Mouse (Mus musculus): ENCODE results near the gene Slco2b1. TPM values are rescaled to one million over a fixed set of nuclear protein-coding genes. Genes with fewer than 3 reads are reported as not detected.

Slco2b1 gene
- polyA plus RNA-seq, 1 experiment from 2014 or later = 7.7 TPM

GRCm38 (mm10) chr7:99642078-99642477, 69.1 kb downstream of the Slco2b1 start:
- Histone ChIP-seq H3K9me3 (ENCODE audit: control insufficient read depth, low read length) (no peaks in the 10 kb centered on the region), H3K9ac (no peak overlapping the region), H3K27ac (no peak overlapping the region), H3K4me3 (replicated peaks; ENCODE audit: low read length) (no peak overlapping the region), H3K27me3 (ENCODE audit: control insufficient read depth, insufficient read depth, low read length) (no peaks in the 10 kb centered on the region), H3K36me3 (replicated peaks; ENCODE audit: control insufficient read depth, insufficient read depth) (no peaks in the 10 kb centered on the region), H3K4me2 (replicated peaks) (no peak overlapping the region), H3K4me1 (replicated peaks; ENCODE audit: control insufficient read depth, insufficient read depth, low read length) (no peaks in the 10 kb centered on the region)
- no peak for DNase-seq (ENCODE audit: low spot score)
- ATAC-seq (ENCODE audit: low FRiP score) = no peak
- WGBS = 69% methylated on average over 3 of the region's 3 CpGs

- WGBS = 38% methylated on average over 4 of the region's 4 CpGs
- DNase-seq (ENCODE audit: low spot score) (no peak), ATAC-seq (ENCODE audit: low FRiP score) (no peak)
- Histone ChIP-seq H3K36me3 (replicated peaks; ENCODE audit: control insufficient read depth, insufficient read depth) (no peaks in the 10 kb centered on the region), H3K4me3 (replicated peaks; ENCODE audit: low read length) (no peak overlapping the region), H3K4me1 (replicated peaks; ENCODE audit: control insufficient read depth, insufficient read depth, low read length) (no peaks in the 10 kb centered on the region), H3K27me3 (ENCODE audit: control insufficient read depth, insufficient read depth, low read length) (no peaks in the 10 kb centered on the region), H3K4me2 (replicated peaks) (no peak overlapping the region), H3K9ac (no peak overlapping the region), H3K27ac (no peak overlapping the region), H3K9me3 (ENCODE audit: control insufficient read depth, low read length) (no peaks in the 10 kb centered on the region)
Measured at GRCm38 (mm10) chr7:99641245-99641644, 69.9 kb downstream of the Slco2b1 start.

GRCm38 (mm10) chr7:99633966-99634665, 77.0 kb downstream of the Slco2b1 start:
- H3K36me3 ChIP-seq (replicated peaks; ENCODE audit: control insufficient read depth, insufficient read depth) = no peaks in the 10 kb centered on the region
- no peaks in the 10 kb centered on the region for H3K9me3 ChIP-seq (ENCODE audit: control insufficient read depth, low read length)
- no peak overlapping the region for H3K4me2 ChIP-seq (replicated peaks)
- no peak for ATAC-seq (ENCODE audit: low FRiP score)
- no peak for DNase-seq (ENCODE audit: low spot score)
- no peak overlapping the region for H3K4me3 ChIP-seq (replicated peaks; ENCODE audit: low read length)
- H3K27ac ChIP-seq = no peak overlapping the region
- H3K9ac ChIP-seq = no peak overlapping the region
- H3K27me3 ChIP-seq (ENCODE audit: control insufficient read depth, insufficient read depth, low read length) = no peaks in the 10 kb centered on the region
- WGBS = 85% methylated on average over 8 of the region's 8 CpGs
- H3K4me1 ChIP-seq (replicated peaks; ENCODE audit: control insufficient read depth, insufficient read depth, low read length) = no peaks in the 10 kb centered on the region

GRCm38 (mm10) chr7:99632286-99632685, 78.9 kb downstream of the Slco2b1 start:
- no peak overlapping the region for H3K4me3 ChIP-seq (replicated peaks; ENCODE audit: low read length)
- no peak overlapping the region for H3K9ac ChIP-seq
- 22% methylated on average over 6 of the region's 6 CpGs for WGBS
- H3K4me2 ChIP-seq (replicated peaks) = no peak overlapping the region
- no peaks in the 10 kb centered on the region for H3K9me3 ChIP-seq (ENCODE audit: control insufficient read depth, low read length)
- H3K4me1 ChIP-seq (replicated peaks; ENCODE audit: control insufficient read depth, insufficient read depth, low read length) = 0 out of 2 replicates have a peak, but pooled peaks cover 1% of the 10 kb centered on the region
- H3K27ac ChIP-seq = no peak overlapping the region
- ATAC-seq (ENCODE audit: low FRiP score) (no peak), DNase-seq (ENCODE audit: low spot score) (no peak)
- no peaks in the 10 kb centered on the region for H3K36me3 ChIP-seq (replicated peaks; ENCODE audit: control insufficient read depth, insufficient read depth)
- peaks cover 14% of the 10 kb centered on the region for H3K27me3 ChIP-seq (ENCODE audit: control insufficient read depth, insufficient read depth, low read length)

GRCm38 (mm10) chr7:99627366-99627765, 83.8 kb downstream of the Slco2b1 start:
- peak overlapping the region; percentile 49; the same call in 1 of the 2 replicates for H3K4me3 ChIP-seq (replicated peaks; ENCODE audit: low read length)
- DNase-seq (ENCODE audit: low spot score) (no peak), ATAC-seq (ENCODE audit: low FRiP score) (no peak)
- no peaks in the 10 kb centered on the region for H3K36me3 ChIP-seq (replicated peaks; ENCODE audit: control insufficient read depth, insufficient read depth)
- H3K9ac ChIP-seq = no peak overlapping the region
- peak overlapping the region; percentile 83 for H3K4me2 ChIP-seq (replicated peaks)
- 9% methylated on average over 7 of the region's 7 CpGs for WGBS
- H3K27me3 ChIP-seq (ENCODE audit: control insufficient read depth, insufficient read depth, low read length) = peaks cover 28% of the 10 kb centered on the region
- no peaks in the 10 kb centered on the region for H3K9me3 ChIP-seq (ENCODE audit: control insufficient read depth, low read length)
- peaks cover 15% of the 10 kb centered on the region for H3K4me1 ChIP-seq (replicated peaks; ENCODE audit: control insufficient read depth, insufficient read depth, low read length)
- H3K27ac ChIP-seq = no peak overlapping the region

- no peak within 1 kb of the TSS for H3K27ac ChIP-seq
Measured at GRCm38 (mm10) chr7:99626376-99627270, 84.5 kb downstream of the Slco2b1 start, which contains the start of gene Tpbgl. TSS of gene Tpbgl (minus strand) at chr7:99627103.

GRCm38 (mm10) chr7:99625722-99626375, 85.3 kb downstream of the Slco2b1 start:
- no peaks in the 10 kb centered on the region for H3K36me3 ChIP-seq (replicated peaks; ENCODE audit: control insufficient read depth, insufficient read depth)
- no peaks in the 10 kb centered on the region for H3K9me3 ChIP-seq (ENCODE audit: control insufficient read depth, low read length)
- H3K4me3 ChIP-seq (replicated peaks; ENCODE audit: low read length) = peak overlapping the region; percentile 49
- ATAC-seq (ENCODE audit: low FRiP score) (peak; percentile 91), DNase-seq (ENCODE audit: low spot score) (peak; percentile 86)
- under 1% methylated on average over 75 of the region's 81 CpGs for WGBS
- peak overlapping the region; percentile 83 for H3K4me2 ChIP-seq (replicated peaks)
- peaks cover 15% of the 10 kb centered on the region for H3K4me1 ChIP-seq (replicated peaks; ENCODE audit: control insufficient read depth, insufficient read depth, low read length)
- no peak overlapping the region for H3K27ac ChIP-seq
- peaks cover 32% of the 10 kb centered on the region for H3K27me3 ChIP-seq (ENCODE audit: control insufficient read depth, insufficient read depth, low read length)
- peak overlapping the region; percentile 62 for H3K9ac ChIP-seq

More at GRCm38 (mm10) chr7:99626376-99627270, 84.5 kb downstream of the Slco2b1 start, which contains the start of gene Tpbgl:
- H3K4me1 ChIP-seq (replicated peaks; ENCODE audit: control insufficient read depth, insufficient read depth, low read length) = peaks cover 15% of the 10 kb centered on the region
- peak within 1 kb of the TSS; percentile 83 for H3K4me2 ChIP-seq (replicated peaks)
- H3K9me3 ChIP-seq (ENCODE audit: control insufficient read depth, low read length) = no peaks in the 10 kb centered on the region
- no peak for DNase-seq (ENCODE audit: low spot score)
- WGBS = under 1% methylated on average over 79 of the region's 83 CpGs
- H3K36me3 ChIP-seq (replicated peaks; ENCODE audit: control insufficient read depth, insufficient read depth) = no peaks in the 10 kb centered on the region
- peaks cover 32% of the 10 kb centered on the region for H3K27me3 ChIP-seq (ENCODE audit: control insufficient read depth, insufficient read depth, low read length)
- H3K9ac ChIP-seq = peak within 1 kb of the TSS; percentile 62
- peak; percentile 1; the same call in 1 of the 2 replicates for ATAC-seq (ENCODE audit: low FRiP score)
- H3K4me3 ChIP-seq (replicated peaks; ENCODE audit: low read length) = peak within 1 kb of the TSS; percentile 49

- no peaks in the 10 kb centered on the region for H3K9me3 ChIP-seq (ENCODE audit: control insufficient read depth, low read length)
- no peaks in the 10 kb centered on the region for H3K4me1 ChIP-seq (replicated peaks; ENCODE audit: control insufficient read depth, insufficient read depth, low read length)
- no peak overlapping the region for H3K9ac ChIP-seq
- ATAC-seq (ENCODE audit: low FRiP score) (peak; percentile 64; the same call in 1 of the 2 replicates), DNase-seq (ENCODE audit: low spot score) (peak; percentile 64)
- H3K4me2 ChIP-seq (replicated peaks) = no peak overlapping the region
- 10% methylated on average over 3 of the region's 3 CpGs for WGBS
- no peak overlapping the region for H3K4me3 ChIP-seq (replicated peaks; ENCODE audit: low read length)
- H3K27me3 ChIP-seq (ENCODE audit: control insufficient read depth, insufficient read depth, low read length) = peaks cover 4% of the 10 kb centered on the region; the same call in 1 of the 2 replicates
- no peak overlapping the region for H3K27ac ChIP-seq
- no peaks in the 10 kb centered on the region for H3K36me3 ChIP-seq (replicated peaks; ENCODE audit: control insufficient read depth, insufficient read depth)
Measured at GRCm38 (mm10) chr7:99618860-99619259, 92.3 kb downstream of the Slco2b1 start.

GRCm38 (mm10) chr7:99618264-99618663, 92.9 kb downstream of the Slco2b1 start:
- H3K27ac ChIP-seq = no peak overlapping the region
- no peaks in the 10 kb centered on the region for H3K9me3 ChIP-seq (ENCODE audit: control insufficient read depth, low read length)
- DNase-seq (ENCODE audit: low spot score) = no peak
- H3K4me3 ChIP-seq (replicated peaks; ENCODE audit: low read length) = no peak overlapping the region
- H3K9ac ChIP-seq = no peak overlapping the region
- WGBS = 70% methylated on average over 2 of the region's 2 CpGs
- H3K36me3 ChIP-seq (replicated peaks; ENCODE audit: control insufficient read depth, insufficient read depth) = no peaks in the 10 kb centered on the region
- H3K27me3 ChIP-seq (ENCODE audit: control insufficient read depth, insufficient read depth, low read length) = peaks cover 4% of the 10 kb centered on the region; the same call in 1 of the 2 replicates
- no peak overlapping the region for H3K4me2 ChIP-seq (replicated peaks)
- ATAC-seq (ENCODE audit: low FRiP score) = no peak
- no peaks in the 10 kb centered on the region for H3K4me1 ChIP-seq (replicated peaks; ENCODE audit: control insufficient read depth, insufficient read depth, low read length)
